Mouse (Mus musculus) mouse embryonic stem cell (cell line): ENCODE data around the gene Cc2d2b.

Experiments
- in situ Hi-C, 2 experiments: fragments of 300-500 bp; cut with MboI; formaldehyde crosslinking; loops; 1 replicate in 1 of 2; 3 replicates in 1 of 2; pipeline ENCODE4 v1.14.3; 2019 to 2020; ENCODE audit warnings: low sequenced_read_pairs in 2 of 2, low pct_unique_long_range_greater_than_20kb in 1 of 2, mixed read lengths in 1 of 2; ENCODE audit not compliant: unreplicated experiment in 1 of 2

The Cc2d2b gene

DNA sequence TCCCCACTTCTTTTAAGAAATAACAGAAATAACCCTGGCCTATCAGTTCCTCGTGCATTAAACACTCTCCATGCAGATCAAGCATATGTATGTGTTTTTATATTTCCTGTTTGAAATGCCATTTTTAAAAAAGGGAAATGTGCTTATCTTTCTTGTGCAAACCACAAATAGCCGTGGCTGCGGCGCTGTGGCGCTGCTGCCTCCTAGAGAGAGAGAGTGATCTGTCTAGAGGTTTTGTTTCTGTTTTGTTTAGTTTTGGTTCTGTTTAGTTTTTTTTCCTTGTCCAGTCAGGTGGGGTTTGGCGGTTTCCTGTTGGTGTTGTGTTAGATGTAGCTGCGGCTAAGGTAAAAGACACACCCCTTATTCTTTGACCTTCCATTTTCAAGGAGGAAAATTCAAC lies 70.2 kb downstream of the Cc2d2b start:
- in situ Hi-C loops = no loop called here

DNA sequence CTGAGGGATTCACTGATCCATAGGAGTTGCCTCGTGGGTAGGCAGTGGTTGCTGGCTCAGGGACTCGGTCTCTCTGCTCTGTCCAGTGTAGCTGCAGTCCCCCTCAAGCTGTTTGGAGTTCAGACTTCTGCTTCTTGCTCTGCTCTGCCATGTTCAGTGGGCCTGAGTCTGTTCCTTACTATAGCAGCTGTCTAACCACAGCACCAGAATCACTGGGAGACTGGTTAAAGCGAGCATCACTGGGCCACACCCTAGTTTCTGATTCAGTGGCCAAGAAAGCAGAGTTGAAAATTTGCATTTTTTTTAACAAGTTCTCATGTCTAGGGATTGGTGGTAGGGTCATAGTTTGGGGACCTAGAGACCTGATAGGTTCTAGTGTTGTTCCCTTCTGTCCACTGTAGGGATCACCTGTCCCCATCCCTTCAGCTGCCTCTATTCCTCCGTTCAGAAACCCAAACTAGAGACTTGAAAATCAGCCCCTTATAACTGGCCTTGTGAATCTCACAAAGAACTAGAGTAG lies 72.8 kb downstream of the Cc2d2b start:
- in situ Hi-C loops = no loop called here

DNA sequence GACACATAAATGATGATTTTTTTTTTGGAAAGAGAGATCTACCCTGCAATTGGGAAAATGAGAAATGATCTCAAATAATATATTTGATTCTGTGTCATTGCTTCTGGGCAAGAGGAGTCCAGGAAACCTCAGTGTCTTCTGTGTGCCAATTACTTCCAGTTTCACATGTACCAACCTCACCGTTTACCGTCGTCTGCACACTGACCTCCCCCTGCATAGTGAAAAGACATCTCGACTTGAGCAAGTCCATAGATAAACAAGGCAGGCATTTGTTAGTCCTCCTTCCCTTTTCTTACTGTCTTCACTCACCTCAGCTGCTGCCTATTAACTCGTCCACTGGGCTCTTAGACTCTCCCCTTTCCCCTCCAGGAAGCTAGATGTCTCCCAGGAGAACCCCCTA lies 77.1 kb downstream of the Cc2d2b start:
- in situ Hi-C loops = no loop called here

DNA sequence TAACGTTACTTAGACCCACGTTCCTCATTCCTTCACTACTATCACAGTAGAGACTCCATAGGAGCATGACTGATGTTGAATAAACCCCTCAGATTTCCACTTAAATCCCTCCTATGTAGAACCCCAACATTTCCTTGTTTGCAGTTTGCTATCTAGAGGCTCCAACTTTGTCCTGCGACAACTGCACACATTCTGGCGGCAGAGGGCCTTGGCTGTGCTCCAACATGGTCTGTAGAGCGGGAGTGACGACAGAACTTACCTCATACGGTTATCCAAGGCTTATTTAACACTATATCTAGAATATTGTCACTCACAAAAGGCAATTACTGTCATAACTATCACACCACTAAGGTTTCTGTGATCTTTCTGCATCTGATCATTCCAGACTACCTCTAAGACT lies 78.2 kb downstream of the Cc2d2b start:
- in situ Hi-C loops = no loop called here

DNA sequence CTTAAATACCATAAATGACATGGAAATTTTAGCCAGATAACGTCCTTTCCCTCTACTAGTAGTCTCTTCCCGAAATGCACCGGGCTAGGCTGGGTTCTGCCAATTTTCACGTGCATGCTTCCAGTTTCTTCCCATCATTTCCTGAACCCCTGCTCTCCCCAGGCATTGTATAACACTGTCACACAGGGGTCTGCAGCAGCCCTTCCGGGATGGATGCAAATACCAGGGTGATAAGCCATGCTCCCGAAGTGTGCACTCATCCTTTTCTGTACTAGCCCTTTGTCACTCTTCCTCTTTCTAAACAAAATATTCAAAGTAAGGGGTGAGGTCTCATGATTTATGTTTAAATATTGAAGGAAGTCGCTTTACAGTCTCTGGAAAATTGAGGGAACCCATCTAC lies 81.6 kb downstream of the Cc2d2b start:
- in situ Hi-C loops = no loop called here

DNA sequence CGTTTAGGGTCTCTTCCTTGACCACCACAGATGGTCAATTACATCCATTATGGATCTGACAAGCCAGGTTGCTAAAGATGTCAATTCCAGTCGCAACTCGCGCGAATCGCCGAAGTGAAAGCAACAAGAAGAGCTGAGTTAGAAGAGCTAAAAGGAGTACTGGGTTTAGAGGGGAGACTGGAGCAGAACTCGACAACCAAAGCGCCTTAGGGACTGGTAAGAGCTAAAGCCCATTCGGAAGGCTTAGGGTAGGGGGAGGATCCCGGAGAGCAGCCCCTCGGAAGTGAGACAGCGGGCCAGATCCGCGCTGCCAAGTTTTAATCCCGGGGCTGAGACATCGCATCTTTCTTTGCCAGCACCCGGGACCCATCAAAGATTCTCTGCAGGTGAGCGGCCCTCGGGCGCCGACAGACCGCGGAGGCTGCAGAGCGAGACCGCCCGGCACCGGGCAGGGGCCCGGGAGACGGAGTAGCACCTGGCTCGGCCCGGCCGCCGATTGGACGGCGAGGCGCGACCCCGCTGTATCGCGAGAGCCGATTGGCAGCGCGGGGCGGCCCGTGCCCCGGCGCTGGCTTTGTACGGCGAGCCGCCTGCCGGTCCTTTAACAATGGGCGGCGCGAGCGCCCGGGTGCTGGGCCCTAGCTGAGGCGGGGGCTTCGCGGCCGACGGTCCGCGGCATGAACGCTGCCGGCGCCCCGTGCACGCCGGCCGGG lies 82.3 kb downstream of the Cc2d2b start, which contains the start of gene Ccnj:
TSS of gene Ccnj (plus strand) at position 577 of the 713 bp plus-strand sequence.
- in situ Hi-C loops = no loop called here

DNA sequence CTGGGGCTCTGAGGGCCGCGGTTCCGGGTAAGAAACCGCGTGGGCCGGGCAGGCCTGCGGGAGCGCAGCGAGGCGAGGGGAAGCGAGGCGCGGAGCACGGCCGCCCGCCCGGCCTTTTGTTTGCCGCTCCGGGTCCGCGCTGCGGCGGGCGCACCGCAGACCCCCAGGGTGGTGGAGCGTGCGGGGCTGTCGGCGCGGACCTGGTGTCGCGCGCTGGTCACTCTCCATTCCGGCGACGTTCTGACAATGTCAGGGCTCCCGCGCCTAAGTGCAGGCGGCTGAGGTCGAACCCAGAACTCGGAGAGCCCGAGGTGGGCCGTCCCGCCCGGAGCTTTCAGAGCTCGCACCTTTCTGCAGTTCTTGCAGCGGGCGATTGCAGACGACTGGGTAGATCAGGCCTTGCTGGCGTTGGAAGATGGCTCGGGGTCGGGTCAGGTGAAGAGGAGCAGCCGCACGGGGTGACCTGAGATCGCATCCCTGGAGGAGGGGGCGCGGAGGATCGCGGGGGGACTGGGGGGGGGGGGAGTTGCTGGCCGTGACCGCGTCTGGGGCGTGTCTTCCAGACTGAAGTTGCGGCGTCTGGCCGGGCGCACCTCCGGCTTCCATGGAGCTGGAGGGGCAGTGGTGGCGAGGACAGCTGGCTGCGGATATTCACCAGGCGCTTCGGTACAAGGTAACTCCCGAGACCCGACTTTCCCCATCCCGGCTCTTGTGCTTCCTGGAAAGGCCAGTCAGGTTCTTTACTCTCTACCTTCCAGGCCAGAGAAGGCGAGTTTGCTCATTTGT lies 83.1 kb downstream of the Cc2d2b start:
- in situ Hi-C loops = no loop called here

DNA sequence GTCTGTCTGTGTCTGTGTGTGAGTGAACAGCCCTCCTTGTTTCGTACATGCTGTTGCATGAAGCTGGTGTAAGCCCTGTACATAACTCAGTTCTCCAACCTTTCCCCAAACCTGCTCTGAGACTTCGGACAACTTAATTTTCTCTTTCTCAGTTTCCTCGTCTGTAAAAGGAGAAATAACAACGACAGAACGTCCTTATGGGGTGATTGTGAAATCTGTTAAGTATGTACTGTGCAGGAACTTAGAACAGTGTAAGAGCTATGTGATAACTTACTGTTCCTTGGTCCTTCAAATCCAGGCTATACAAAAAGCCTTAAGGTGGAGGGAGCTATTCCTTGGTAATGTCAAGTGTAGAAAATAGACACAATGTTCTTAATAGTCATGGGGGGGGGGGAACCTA lies 83.8 kb downstream of the Cc2d2b start:
- in situ Hi-C loops = no loop called here

DNA sequence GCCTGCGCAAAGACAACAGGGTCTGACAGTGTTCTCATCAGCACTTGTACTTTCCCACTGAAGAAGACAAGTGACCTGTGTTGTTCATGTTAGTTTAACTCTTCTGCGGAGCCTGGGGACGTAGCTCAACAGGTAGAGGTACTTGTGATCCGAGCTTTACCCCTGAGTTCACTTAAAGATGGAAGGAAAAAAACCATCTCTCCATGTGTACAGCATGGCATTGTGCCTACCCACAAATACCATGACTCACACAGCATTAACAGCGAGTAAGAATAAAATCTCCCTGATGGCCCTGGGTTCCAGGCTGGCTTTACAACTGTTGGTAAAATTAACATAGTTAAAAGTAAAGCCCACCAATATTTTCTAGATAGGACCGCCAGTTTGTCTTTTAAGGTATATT lies 85.9 kb downstream of the Cc2d2b start:
- in situ Hi-C loops = no loop called here

DNA sequence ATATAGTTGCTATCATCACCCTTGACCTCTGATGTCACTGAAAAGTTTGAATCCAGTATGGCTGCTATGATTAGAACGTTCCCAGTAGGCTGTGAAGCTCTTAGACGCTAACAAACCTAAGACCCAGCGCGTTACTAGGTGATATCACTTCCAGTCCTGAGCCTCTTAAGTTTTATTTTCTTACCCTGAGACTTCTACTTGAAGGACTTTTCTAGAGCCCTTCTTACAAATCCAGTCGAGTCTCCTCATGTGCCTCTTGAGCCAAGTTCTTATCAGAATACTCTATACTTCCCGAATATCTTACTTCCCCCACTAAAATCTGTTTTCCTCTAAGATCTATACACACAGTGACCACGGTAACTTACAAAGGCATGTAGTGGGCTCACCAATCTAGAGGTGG lies 89.7 kb downstream of the Cc2d2b start:
- in situ Hi-C loops = no loop called here

DNA sequence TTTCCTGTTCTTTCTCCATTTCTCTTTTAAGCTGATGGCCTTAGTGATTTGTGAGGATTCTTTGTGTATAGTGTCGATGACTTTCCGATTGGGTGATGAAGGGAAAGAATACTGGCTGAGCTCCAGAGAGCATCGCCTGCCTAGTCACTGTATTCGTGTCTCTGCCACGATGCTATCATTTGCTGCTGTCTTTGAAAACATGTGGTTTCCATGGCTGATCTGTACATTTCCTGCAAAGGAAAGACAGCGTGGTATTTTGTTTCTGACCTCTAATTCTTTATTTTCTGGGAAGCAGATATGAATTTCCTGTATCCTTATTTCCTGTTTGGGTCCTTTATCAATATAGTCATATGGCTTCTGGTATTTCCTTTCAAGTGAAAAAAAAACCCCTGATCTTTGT lies 91.8 kb downstream of the Cc2d2b start:
- in situ Hi-C loops = no loop called here

DNA sequence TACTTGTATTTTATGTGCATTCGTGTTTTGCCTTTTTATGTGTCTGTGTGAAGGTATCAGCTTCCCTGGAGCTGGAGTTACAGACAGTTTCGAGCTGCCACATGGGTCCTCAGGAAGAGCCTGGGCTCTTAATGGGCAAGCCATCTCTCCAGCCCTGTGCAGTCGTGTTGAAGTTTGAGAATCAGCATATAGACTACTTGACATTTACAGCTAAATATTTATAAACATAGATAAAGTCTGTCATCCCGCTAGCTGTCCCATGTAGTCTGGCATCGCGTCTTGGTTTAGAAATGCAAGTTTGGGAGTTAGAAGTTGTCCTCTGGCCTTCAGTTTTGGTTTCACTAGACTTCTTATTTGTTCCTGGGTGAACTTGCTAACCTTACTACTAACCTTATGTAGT lies 92.5 kb downstream of the Cc2d2b start:
- in situ Hi-C loops = no loop called here

DNA sequence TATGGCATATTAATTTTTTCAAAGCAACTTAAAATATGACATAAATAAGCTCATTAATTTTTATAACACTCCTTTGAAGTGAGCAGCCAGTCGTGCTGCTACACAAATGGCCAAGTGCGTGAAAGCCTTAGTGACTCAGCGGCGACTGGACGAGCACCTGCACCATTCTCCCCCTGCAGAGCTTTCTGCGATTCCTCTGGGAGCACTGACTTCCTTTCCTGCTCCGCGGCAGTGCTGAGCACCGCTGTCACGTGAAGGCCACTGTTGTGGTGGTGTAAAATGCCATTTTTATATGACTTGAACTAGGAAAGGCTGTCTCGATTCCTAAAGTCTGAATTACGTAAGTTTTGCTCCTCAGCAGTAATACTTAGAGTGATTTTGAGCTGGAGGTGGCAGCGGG lies 93.0 kb downstream of the Cc2d2b start:
- in situ Hi-C loops = no loop called here

DNA sequence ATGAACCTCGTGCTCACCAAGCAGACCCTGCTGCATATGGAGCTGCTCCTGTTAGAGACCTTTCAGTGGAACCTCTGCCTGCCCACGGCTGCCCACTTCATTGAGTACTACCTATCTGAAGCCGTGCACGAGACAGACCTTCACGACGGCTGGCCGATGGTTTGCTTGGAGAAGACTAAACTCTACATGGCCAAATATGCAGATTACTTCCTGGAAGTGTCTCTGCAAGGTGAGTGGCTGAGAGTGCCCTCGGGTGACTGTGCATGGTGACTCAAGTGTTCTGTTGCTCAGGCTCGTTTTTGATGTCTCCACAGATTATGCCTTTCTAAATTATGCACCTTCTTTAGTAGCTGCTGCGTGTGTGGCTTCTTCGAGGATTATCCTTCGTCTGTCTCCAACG lies 96.2 kb downstream of the Cc2d2b start:
- in situ Hi-C loops = no loop called here

DNA sequence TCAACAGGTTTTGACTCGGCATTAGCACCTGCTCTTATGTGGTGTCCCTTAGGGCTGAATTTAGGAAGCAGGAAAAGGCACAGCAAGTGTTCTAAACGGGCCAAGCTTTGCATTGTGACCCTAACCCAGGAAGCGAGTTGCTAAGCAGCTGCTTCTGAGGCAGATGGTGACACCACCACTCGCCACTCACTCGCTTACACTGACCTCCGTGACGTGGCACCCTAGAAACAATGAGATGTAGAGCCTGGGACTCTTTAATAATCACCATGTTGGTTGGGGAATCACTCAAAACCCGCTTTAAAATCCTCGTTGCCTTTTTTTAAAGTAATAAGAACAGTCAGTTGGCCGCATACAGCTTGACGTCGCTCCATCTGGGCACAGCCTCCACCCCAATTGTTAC lies 100.8 kb downstream of the Cc2d2b start:
- in situ Hi-C loops = no loop called here

DNA sequence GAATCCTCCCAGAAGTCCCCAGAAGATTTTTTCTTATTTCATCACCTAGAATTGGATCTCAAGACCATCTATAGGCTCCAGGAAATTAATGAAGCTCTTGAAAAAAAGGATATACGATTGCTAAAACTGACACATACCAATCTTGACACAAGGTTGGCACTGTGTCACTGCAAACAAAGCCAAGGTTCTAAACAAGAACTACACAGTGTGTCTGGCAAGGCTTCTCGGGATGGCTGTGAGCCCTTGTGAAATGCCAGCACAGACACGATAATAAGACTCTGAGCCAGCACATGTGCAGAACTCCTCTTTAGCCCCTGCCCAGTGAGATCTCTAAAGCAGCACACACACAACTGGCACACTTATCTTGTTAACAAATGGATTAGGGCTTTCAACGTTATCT lies 111.0 kb downstream of the Cc2d2b start:
- in situ Hi-C loops = no loop called here

DNA sequence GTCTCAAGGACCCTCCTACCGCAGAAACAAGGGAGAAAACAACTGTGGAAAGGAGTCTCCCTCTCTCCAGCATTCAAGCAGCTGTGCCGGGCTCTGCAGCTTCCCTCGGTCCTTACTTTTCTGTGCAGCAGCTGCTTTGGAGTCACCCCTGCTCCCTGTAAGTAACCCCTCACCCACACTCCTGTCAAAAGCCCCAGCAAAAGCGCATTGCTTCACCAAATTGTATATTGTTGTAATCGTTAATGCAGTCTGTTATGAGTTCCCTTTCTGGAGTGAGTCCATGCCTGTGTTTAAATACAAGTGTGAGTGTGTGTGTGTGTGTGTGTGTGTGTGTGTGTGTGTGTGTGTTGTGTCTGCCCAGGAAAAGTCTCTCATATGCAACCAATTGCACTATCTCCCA lies 119.7 kb downstream of the Cc2d2b start:
- in situ Hi-C loops = no loop called here

DNA sequence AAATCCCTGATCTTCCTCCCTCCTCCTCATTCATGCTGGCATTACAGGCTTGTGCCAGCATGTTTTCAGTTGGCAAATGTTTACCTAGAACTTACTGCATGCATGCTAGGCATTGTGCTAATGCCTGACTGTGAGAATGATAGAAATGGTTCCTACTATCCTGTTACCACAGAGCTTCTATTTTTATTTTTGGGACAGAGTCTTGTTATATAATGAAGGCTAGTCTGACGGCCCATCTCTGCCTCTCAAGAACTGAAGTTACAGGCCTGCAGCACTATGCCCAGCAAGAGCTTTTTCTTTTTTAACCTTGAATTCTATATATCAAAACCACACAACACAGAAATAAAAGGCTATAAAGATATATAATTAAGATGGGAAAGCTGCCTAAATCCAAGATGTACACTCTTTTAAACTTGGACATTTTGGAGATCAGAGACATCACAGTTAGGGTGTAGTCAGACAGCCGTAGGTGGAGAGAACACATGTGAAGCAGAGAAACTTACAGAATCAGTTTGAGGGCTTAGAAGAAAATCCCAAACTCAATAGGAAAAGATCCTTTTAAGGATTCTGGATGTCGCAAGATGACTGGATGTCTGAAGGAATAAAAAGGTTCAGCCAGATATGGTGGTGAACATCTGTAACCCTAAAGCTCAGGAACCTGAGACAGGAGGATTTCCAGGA lies 121.0 kb downstream of the Cc2d2b start:
- in situ Hi-C loops = no loop called here

DNA sequence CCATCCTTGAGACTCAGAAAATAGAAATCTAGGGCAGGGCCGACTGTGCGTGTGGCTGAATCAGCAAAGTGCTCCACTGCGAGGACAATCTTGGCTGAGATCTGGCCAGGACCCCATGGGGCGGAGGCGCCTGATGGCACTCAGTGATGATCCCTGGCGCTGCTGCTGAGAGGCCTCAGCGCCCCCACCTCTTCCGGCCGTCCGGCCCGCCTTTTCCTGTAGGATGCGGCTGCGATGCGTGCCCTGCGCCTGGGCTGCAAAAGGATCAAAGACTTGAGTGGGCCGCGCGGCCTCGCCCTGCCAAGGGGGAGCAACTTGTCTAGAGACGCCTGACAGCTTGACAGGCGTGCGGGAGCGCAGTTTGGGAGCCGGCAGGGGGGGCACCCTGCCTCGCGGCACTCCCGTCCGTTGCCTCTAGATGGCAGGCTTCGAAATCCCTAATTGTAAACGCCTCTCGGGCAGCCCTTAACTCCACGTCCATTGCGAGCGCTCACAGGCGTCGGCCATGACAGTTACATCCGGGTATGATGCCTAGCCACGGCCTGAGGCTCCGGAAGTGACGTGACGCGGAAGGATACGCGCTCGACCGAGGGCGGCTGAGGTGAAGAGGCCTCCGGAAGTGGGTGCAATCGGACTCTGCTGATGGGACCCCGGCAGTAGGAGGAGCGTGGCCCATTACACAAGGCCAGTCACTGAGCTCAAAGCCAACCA lies 124.6 kb downstream of the Cc2d2b start:
- in situ Hi-C loops = no loop called here
